In the genomic region with DNA sequence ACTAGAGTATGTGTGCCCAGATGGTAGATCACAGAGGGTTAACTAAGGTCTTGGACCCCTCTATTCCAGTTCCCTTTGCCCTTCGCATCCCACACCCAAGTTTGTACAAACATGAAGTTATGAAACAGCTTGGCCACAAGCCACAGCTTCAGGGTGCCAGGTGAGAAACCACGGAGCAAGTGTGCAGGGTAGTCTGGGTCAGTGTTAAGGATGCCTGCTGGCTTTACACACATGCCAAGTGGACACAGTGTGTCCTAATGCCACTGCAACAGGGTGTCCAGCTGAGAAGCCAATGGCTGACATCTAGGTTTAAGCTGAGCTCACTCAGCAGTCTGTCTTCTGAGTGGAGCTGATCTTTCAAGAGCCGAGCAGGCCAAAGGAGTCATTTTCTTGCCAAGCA, we compare ENCODE assay signal across 16 mouse cellular contexts. TPM values are rescaled to one million over a fixed set of nuclear protein-coding genes. Genes with fewer than 3 reads are reported as not detected.
A peak's percentile ranks its signal among the peaks of the same experiment; 100 is the strongest.
DNase-seq lines count a peak whose midpoint lies in the region; ATAC-seq and TF ChIP-seq lines count a peak whose summit lies in the region.
"Had no signal": no experiment of that assay in that cellular context is flagged by ENCODE, and none has a peak within 500 bp of the region (broad histone marks: within the 10 kb centered on the region; RNA-seq: fewer than 3 reads in every experiment).

No protein-coding gene starts in this region.

- TF ChIP-seq CTCF in liver, adult 2 months (IDR thresholded peaks at IDR 0.05; ENCODE audit: low read depth, low read length), result no peak

- H3K36me3 ChIP-seq in liver, adult 2 months (ENCODE audit: control insufficient read depth, insufficient read depth, low read length), result no peaks in the 10 kb centered on the region
- H3K36me3 ChIP-seq in liver, embryonic 11.5 days (ENCODE audit: control insufficient read depth, insufficient read depth, low read length), result no peaks in the 10 kb centered on the region
- H3K36me3 ChIP-seq: embryonic facial prominence, embryonic 10.5 days; forebrain, embryonic 10.5 days; limb, embryonic 15.5 days had no signal

- H3K4me2 ChIP-seq in liver, embryonic 11.5 days, result no peak overlapping the region
- H3K4me2 ChIP-seq: limb, embryonic 15.5 days had no signal

- H3K4me3 ChIP-seq in liver, adult 2 months (ENCODE audit: insufficient read depth, low read depth, low read length), result no peak overlapping the region
- H3K4me3 ChIP-seq in liver, embryonic 11.5 days (ENCODE audit: low read depth, low read length), result no peak overlapping the region
- H3K4me3 ChIP-seq: embryonic facial prominence, embryonic 10.5 days; forebrain, embryonic 10.5 days; limb, embryonic 15.5 days had no signal

- H3K27ac ChIP-seq in liver, adult 2 months (replicated peaks; ENCODE audit: insufficient read depth, low read depth, low read length), result no peak overlapping the region
- H3K27ac ChIP-seq in liver, embryonic 11.5 days (ENCODE audit: low read depth, low read length), result no peak overlapping the region
- H3K27ac ChIP-seq: embryonic facial prominence, embryonic 10.5 days; forebrain, embryonic 10.5 days; limb, embryonic 15.5 days had no signal

- no peaks in the 10 kb centered on the region for H3K27me3 ChIP-seq in liver, adult 2 months (ENCODE audit: control insufficient read depth, insufficient read depth, low read length)
- no peaks in the 10 kb centered on the region for H3K27me3 ChIP-seq in liver, embryonic 11.5 days (replicated peaks; ENCODE audit: control insufficient read depth, insufficient read depth, low read length)

- H3K79me2 ChIP-seq in liver, adult 2 months (ENCODE audit: control insufficient read depth, insufficient read depth, low read length), result no peaks in the 10 kb centered on the region

- peak; percentile 15 to 22 for DNase-seq in cerebellum, adult 18-20 months
- peak; percentile 94 for DNase-seq in liver, adult 2 months (ENCODE audit: extremely low read depth, low read depth, low spot score)
- DNase-seq in liver, embryonic 11.5 days (ENCODE audit: low spot score), result no peak
- peak; percentile 58 to 72 for DNase-seq in kidney, postnatal 25 days
- DNase-seq in urinary bladder, postnatal 14 days (ENCODE audit: low spot score), result peak; percentile 51
- no peak for DNase-seq in layer of hippocampus, adult 9-11 months
- DNase-seq in layer of hippocampus, postnatal 25 days (ENCODE audit: extremely low spot score in 1 of 2, low spot score in 1 of 2), result no peak
- DNase-seq: heart, postnatal 14 days; layer of hippocampus, postnatal 36 days; right cerebral cortex, postnatal 4 days had no signal

- H3K9me3 ChIP-seq in liver, embryonic 11.5 days (ENCODE audit: control insufficient read depth, low read length), result no peaks in the 10 kb centered on the region
- H3K9me3 ChIP-seq: embryonic facial prominence, embryonic 10.5 days; forebrain, embryonic 10.5 days; limb, embryonic 15.5 days had no signal

- WGBS in liver, adult 2 months, result 16% methylated on average over 3 of the region's 3 CpGs
- 67% methylated on average over 3 of the region's 3 CpGs for WGBS in liver, embryonic 11.5 days

- no peak for ATAC-seq in cerebellum, adult (ENCODE audit: insufficient number of reproducible peaks, low FRiP score, low TSS enrichment)
- ATAC-seq in liver, embryonic 11.5 days (replicated peaks; ENCODE audit: low FRiP score), result no peak
- ATAC-seq: activated CD4-positive, CD25-positive, alpha-beta regulatory T cell, adult 4 months; inflammation-experienced regulatory T-cells, adult 6 months had no signal

- no peak for TF ChIP-seq POLR2A in liver, adult 2 months (IDR thresholded peaks at IDR 0.05; ENCODE audit: extremely low read depth, insufficient read depth, low read length)

- peaks cover 7% of the 10 kb centered on the region for H3K4me1 ChIP-seq in liver, adult 2 months (ENCODE audit: control insufficient read depth, insufficient read depth, low read length)
- H3K4me1 ChIP-seq in liver, embryonic 11.5 days (replicated peaks; ENCODE audit: control insufficient read depth, insufficient read depth, low read length), result no peaks in the 10 kb centered on the region

- H3K9ac ChIP-seq in liver, adult 2 months (ENCODE audit: low read depth, low read length), result no peak overlapping the region
- H3K9ac ChIP-seq in liver, embryonic 11.5 days (ENCODE audit: low read depth, low read length), result no peak overlapping the region
- H3K9ac ChIP-seq: limb, embryonic 15.5 days had no signal

RNA-seq across cellular contexts. Expression of gene Ube2e1, which starts 44.5 kb away (rescaled TPM):
- 32.2 and 45.3 TPM in 2 replicates for total RNA-seq in liver, adult 2 months (2014; rRNA removed)
- 17.4 and 23.4 TPM in 2 replicates for polyA plus RNA-seq in liver, adult 2 months (2012; rRNA removed)
- polyA plus RNA-seq in liver, embryonic 11.5 days (2014; fragmentation: Nextera tagmentation; extraction: Ambion mirVana), result 38.8 and 41.1 TPM in 2 replicates
- total RNA-seq in layer of hippocampus, postnatal 25 days (2021), result 100 to 1,000 TPM; 105 to 110 TPM

Comparison
In these comparisons a context has a peak if more than half of its experiments do, and no peak if none do; other contexts are left out.
1. DNase-seq: peak in cerebellum, adult 18-20 months (2 of 2), liver, adult 2 months (single experiment), kidney, postnatal 25 days (2 of 2) and urinary bladder, postnatal 14 days (single experiment); none in liver, embryonic 11.5 days (single experiment), layer of hippocampus, adult 9-11 months (single experiment) and layer of hippocampus, postnatal 25 days (0 of 2).